Mouse (Mus musculus) gastrocnemius, postnatal 4 days (tissue): ENCODE data around the gene Tdrkh. TPM values are rescaled to one million over a fixed set of nuclear protein-coding genes. Genes with fewer than 3 reads are reported as not detected.
A peak's percentile ranks its signal among the peaks of the same experiment; 100 is the strongest.

ENCODE experiments used
- DNase-seq, 2 experiments: peaks; one replicate each; pipeline ENCODE4 v3.0.0; 2021 to 2022; ENCODE audit warnings: low spot score in 2 of 2, mixed read lengths in 2 of 2
- total RNA-seq, 2 experiments: library from RNA; stranded (reverse); gene quantifications; 2 replicates each; pipeline ENCODE4 v1.2.3; 2021

The Tdrkh gene
- total RNA-seq, 2 experiments from 2014 or later: 11.0 to 14.0 TPM

DNA sequence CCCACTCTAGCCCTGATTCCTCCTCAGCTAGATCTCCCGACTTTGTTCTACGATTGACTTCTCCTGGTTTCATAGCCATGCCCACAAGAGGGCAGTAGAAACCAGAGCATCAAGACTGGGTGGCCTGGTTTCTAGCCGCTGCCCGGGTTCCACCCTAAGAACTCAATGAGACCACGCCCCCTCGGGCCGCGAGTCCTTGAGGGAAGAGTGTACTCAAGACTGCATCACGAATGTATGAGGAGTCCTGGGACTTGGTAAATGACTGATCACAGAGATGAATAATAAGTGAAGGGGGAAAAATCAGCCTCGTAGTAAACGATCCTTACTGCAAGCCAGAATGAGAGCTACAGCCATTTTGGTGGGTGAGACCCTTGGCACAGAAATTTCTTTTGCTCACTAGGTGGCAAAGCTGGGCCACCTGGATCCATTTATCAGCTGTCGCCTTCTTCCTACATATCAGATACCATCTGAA is 43.5 kb downstream of the Tdrkh start:
- peak; percentile 54 to 77 for DNase-seq

DNA sequence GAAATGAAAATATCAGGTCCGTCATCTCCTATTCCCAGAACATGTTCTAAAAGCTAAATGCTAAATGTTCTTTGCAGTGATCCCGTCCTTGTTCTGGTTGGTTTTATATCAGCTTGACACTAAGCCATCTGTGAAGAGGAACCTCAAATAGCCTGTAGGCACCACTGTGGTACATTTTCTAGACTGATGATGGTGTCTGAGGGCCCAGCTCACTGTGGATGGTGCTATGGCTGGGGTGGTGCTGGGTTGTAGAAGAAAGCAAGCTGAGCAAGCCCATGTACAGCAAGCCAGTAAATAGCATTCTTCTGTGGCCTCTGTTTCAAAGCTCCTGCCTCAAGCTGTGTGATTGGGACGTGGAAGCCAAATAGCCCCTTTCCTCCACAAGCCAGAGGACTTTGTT is 44.0 kb downstream of the Tdrkh start:
- no peak for DNase-seq

DNA sequence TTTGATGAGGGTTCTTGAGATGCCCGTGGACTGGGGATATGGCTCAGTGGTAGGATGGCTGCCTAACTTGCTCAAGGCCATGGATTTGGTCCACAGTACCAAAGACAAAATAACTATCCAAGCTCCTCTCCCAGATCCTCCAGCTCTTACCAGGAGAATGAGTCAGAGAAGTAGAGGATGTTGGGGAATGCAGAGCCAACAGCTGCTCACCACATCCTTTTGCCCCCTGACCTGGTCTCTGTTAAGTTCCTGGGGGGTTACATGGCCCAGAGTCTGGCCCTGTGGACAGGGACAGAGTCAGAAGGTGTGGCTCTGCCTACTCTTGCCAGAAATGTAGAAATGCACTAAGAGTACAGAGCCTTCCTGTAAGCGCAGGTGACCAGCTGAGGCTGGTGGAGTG is 46.8 kb downstream of the Tdrkh start:
- DNase-seq: no peak

DNA sequence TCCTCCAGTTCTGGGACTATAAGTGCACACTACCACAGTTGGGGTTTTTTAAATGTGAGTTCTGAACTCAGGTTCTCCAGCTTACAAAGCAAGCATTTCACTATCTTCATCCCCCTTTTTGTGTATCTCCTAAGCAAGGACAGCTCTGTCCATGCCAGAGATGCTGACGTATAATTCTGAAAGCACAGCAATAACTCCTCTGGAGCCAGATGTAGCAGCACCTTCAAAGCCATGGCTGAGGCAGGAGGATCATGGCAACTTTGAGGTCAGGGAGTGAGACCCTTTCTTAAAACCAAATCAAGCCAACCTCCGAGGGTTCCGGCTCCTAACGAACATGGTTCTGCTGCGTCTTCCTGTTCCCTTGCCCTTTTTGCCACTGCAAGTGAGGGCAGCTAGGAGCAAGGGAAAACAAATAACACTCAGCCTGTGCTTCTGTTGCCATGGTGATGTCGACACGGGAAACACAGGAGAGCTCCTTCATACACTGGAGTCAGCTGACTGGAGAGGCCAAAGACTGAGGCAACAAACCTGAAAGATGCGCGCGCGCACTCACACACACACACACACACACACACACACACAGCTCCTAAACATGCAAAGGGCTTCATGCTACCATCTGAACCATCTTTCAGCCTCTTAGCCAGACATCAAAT is 51.0 kb downstream of the Tdrkh start:
- no peak for DNase-seq

DNA sequence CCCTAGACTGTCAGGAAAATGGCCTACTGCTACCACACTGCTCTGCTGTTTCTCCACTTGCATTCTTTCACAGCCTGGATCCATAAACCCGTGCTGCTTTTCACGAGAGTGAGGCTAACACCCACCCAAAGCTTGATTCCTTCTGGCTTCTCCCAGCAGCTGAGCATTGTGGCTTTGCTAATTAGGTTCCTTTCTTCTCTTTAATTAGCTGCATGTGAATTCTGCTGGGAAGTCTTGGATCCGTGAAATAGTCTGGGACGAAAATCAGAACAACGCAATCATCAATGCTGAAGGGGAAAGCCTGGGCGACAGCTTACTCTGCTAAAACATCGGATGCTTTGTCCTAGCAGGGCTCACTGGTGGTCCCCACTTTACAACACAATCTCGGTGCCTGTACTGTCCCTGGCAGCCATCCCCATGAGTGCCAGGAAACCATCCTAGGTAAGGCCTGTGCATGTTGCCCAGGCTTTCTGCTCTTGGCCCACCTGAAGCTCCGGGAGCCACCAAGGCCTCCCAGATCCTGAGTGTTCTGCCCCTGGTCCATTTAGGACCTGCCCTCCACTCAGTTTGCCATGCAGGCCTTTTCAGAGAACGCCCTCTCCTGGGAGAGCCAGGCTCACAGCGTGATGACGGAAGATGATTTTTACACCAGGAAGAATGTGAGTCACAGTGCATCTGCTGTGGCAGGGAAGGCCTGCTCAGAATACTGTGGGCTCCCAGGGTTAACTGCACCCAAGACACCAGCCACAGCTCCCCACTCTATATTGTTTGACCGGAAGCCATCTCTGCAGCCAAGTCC is 52.8 kb downstream of the Tdrkh start:
- no peak for DNase-seq

DNA sequence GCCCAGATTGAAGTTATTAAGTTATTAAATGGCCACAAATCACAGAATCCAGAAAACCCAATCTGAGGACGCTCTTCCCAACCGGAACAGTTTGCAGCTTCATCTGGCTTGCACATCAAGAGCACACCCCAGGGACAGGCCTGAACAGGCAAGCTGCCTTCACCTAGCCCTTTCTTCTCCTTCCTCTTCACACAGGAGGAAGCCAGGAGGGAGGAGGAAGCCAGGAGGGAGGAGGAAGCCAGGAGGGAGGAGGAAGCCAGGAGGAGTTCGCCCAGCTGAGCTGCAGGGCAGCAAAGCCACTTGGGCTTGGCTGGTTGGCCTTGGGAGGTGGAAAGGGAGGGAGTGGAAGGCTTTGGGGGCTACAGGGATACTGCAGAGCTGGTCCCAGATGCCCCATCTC is 55.9 kb downstream of the Tdrkh start:
- no peak for DNase-seq

DNA sequence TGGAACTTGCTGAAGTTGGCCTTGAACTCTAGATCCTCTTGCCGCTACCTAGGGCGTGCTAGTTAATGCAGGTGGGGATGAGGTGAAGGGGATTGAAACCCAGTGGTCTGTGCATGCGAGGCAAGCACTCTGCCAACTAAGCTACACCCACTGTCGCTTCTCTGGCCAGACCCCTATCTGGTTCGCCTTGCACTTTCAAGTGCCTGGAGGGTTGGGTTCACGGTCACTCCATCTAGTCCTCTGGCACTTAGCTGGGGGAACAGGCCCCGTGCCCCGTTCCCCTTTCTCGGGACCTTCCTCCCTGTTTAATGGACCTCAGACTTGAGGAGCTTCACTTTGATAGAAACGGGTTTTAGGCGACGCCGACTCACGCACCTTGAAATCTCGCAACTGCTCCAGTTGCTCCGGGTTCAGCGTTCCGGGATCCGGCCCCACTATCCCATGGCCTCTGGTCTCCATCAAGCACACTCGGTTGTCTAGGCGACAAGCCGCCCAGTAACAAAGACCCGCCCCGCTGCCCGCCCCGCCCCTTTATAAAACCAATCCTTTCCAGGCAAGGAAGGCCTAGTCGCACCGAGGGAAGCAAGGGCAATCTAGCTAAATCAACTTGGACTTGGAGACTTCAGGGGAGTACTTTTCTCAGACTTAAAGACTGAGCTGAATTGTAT is 59.5 kb downstream of the Tdrkh start:
- peak in 1 of 2 experiments; percentile 28 for DNase-seq

DNA sequence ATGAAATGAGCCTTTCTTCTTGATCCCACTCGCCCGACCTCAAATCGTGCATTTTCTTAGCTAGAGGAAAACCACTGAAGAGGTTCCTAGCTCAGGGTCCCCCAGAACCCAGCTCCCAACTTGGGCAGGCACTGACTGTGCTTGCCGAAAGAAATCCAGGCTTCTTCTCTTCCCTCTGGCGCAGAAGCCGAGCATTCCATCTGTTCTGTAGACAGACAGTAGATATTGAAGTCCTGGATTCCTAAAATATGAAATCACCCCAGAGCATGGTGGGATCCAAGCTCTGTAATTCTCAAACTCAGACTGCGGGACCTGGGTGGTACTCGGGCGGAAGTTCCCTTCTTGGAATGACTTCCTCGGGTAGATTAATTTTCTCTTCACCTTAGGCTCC is 60.0 kb downstream of the Tdrkh start:
- no peak for DNase-seq

DNA sequence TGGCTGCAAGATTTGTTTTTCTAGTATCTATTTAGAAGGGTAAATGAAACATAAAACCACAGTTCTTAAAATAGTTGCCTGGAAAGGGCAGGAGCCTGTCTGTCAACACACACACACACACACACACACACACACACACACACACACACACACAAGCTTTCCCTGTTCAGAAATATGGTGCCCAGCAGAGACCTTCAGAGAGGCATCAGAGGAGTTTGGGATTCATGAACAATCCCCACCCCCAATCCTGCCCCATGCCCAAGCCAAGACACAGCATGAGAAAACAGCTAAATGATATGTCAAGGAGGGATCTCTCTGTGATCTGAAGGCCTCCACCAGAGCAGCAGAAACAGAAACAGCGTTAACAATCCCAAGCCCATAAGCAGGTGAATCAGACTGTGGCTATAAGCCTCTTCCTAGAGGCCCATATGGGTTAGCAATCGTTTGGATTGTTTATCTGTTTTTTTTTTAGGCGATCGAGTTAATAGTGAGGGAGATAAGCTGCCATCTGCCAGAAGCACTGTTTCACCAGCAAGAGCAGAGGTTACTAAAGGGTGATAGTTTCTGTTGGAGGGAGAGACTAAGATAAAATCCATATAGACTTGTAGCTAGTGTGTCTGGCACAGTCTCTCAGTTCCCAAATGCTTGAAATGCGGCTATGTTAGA is 60.6 kb downstream of the Tdrkh start:
- no peak for DNase-seq

DNA sequence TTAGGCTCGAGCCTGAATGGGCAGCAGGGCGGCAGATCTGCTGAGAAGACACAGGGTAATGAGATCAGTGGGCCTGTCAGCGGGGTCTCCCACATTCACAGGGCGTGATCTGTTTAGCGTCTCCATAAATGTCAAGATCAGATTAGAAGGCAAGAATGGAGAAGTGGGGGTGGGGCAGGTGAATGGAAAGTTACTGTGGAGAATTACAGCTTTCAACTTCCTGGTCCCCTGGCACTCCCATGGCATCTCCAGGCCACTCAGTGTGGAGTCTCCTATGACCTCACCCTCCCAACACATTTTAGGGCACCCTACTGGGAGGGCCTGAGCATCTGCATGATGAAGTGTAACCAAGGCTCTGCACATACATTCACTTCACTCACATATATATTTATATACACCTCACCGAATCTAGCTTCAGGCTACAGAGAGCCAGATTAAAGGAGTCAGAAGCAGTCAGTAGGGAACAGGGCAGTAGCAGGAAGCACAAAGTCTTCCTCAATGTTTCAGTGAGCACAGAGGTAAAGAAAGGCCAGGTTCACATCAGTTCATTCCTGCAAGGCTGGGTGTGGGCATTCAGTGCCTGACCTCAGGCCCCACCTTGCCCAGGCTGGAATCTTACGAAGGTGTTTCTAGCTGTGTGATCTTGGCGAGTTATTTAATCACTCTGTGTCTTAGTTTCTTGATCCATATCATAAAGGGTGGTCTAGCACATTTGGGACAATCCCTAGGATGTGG is 63.4 kb downstream of the Tdrkh start:
- no peak for DNase-seq

DNA sequence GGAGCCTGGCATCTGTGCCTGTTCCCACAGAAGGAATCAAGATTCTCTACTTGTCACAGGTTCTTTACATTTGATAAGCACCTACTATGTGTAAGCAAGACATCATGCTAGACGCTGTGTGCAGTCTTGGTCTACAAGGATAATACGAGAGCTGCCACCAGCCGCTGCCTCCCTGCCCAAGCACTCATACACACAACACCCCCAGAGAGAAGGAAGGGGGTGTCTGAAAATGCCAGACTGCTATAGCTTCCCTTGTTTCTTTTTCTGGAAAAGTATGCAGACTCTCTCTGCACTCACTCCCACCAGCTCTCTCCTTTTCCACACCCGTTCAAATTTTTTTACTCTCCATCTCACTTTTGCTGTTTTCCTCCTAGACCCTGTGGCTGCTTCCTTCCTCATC is 64.4 kb downstream of the Tdrkh start:
- DNase-seq: no peak

DNA sequence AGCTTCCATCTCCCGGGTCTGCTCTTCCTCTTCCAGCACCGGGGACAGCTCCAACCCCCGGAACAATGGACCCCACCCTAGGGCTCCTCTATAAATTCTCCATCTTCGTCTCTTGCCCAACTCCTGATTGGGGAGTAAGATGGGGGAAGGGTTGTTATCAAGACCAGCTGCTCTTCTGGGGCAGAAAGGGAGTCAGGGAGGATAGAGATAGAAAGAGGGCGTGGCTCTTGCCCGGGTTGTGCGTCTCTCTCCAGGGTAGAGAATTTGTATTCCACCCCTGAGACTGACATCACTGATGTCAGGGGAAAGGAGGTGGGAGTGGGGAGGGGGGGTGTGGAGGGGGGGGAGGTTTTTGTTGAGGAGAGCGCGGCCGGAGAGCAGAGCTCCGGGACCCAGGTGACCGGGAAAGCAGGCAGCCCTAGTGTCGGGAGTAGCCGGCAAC is 64.9 kb downstream of the Tdrkh start, which contains the start of gene Celf3:
Gene Celf3, plus strand, starts transcription at position 315 of the 442 bp plus-strand sequence.
- DNase-seq: no peak

DNA sequence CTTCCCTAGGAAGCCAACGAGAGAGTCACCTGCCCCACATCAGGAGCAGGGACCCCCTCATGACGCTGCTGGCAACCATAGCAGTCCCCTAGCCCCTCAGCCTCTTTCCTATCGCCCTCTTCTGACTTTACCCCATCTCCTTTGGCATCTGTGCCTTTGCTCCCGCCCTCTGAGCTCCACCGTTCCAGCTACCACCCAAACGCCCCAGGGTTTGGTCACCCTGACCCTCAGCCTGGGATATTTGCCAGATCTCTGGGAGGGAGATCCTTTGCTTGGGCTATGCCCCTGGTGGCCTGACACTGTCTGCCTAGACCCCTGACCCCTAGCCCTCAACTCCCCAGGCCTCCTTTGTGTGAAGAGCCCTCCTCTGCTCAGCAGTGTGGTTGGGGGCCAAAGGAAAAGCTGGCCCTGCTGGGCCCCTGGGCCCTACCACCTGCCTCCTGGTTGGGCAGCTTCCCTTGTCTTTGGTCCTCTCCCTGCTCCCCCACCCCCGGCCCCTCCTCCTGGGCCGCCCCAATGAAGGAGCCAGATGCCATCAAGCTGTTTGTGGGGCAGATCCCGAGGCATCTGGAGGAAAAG is 65.6 kb downstream of the Tdrkh start:
- DNase-seq: no peak

DNA sequence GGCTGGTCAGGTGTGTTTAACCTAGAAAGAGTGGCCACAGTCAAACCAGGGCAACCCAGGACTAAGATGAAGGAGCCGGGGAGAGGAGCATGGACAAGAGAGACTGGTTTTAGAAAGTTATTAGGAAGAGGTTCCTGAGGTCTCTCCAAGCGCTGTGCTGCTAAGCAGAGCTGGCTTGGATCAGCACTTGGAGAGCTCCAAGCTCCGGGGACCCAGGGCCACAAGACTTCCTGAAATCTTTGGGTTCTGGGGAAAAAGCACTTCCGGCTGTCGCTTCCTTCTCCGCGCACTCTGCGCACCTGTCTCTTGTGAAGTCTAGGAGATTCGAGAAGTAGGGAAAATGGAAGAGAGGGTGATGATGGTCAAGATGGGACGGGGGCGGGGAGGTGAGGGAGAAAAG is 66.5 kb downstream of the Tdrkh start:
- no peak for DNase-seq

DNA sequence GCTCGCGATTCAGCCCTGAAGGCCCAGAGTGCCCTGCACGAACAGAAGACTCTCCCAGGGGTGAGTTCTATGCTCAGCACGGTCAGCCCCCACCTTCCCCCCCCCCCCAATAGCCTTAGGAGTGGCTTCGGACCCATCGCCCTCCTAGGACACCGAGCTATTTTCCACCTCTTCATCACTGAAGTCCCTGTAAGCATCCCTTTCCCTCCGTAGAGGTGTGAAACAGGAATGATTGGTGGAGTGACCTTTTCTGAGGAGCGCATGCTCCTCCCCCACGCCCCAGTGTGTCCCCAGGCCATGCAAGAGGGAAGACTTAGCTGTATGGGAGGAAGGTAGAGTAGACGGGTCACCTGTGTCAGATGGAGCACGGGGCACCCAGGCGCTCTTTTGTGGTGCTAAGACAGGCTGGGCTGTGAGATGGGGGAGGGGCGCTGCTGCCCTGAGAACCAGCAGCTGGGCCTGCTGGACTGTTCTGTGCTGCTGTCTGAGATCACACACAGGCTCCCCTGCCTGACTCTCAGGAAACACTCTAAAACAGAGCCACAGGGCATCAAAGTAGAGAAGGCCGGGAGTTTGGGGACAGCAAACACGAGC is 67.3 kb downstream of the Tdrkh start, which contains the start of gene Riiad1:
Gene Riiad1, minus strand, starts transcription at position 51 of the 594 bp plus-strand sequence.
- DNase-seq: no peak

DNA sequence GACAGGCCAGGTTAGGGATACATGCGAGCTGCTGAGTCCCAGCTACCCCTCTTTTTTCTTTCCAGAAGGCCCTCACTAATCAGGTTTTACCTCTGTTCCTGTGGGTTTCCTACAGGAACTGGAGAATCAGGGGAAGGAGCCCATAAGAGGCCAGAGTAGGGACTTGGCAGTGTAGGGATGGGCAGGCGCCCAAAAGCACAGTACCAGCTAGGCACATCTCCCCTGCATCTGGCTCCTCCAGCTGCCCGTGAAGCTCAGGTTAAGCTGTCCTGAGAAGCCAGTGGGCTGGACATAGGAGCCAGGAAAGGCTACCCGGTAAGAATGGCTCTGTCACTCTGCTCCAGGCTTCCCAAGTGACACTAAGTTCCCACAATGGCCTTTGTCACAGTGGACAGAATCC is 68.4 kb downstream of the Tdrkh start:
- DNase-seq: no peak

DNA sequence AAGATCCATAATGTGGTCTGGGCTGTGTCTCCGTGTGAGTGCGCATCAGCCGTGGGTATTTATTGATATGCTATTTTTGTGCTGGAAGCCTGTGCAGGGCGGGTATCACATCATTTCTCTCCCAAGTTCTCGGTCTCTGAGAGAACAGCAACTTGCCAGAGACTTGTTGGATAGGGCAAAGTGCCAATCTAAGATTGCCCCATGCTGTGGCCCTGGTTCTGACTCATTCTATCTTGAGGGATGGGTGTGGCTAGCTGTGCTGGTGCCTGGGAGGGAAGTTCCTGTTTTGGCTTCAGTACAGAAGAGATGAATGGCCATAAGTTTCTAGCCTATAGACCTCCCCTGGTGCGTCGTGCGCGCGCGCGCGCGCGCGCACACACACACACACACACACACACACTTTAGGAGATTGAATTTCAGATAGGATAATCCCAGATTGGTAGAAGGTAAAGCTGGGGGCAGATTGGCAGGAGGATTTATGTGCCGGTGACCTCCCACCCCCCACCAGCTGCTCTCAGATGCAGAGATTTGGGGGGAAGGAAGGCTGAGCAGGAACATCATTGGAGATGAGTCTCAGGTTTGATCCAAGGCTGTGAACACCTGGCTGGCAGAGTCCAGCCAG is 69.8 kb downstream of the Tdrkh start:
- no peak for DNase-seq

DNA sequence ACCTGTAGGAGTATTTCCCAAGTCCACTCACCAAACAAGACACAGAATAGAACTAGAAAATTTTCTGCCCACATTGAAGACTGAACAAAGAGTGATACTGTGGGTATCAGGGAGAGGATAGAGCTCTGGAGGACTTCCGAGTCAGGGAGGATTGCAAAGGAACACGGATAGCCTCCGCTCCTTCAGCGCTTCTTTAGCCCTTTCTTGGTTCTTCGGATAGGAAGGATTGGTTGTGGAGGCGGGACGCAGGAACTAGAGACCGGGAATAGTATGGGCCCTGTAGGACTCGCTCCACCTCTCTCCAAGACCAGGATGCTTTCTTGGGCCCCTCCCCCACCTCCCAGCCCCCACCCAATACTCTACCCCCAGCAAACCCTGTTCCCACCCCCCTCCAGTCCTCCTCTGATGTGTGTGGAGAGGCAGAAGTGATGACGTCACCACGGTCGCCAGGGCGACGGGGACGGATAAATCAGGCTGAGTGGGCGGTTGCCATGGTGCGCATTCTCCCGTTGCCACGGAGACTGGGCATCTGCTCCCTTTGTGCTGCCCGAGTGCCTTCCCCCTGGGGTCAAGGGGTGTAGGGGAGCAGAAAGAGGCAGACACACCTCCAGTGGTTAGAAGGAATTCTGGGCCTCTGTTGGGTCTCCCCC is 70.8 kb downstream of the Tdrkh start:
- DNase-seq: no peak
